Mouse (Mus musculus) heart, embryonic 14.5 days (tissue): ENCODE measurements around the gene Arhgap25. TPM values are rescaled to one million over a fixed set of nuclear protein-coding genes. Genes with fewer than 3 reads are reported as not detected.

ENCODE experiments used
- ATAC-seq: fragments of 200-750 bp; cut with Nextera tagmentation; 2 replicates; pipeline ENCODE4 v1.8.0; 2017; ENCODE audit warnings: low read depth, moderate TSS enrichment; ENCODE audit not compliant: insufficient number of reproducible peaks, insufficient read depth, low FRiP score
- H3K27ac ChIP-seq, 2 experiments: fragments of 200-500 bp in 1 of 2; fragments of 300-500 bp in 1 of 2; sonication (generic) in 1 of 2; replicated peaks in 1 of 2; 2 replicates each; pipeline ENCODE4 v1.5.1; 2012 to 2014; ENCODE audit warnings: low read depth in 2 of 2, low read length in 2 of 2, control low read depth in 1 of 2, mild to moderate bottlenecking in 1 of 2, mixed read lengths in 1 of 2; ENCODE audit not compliant: control insufficient read depth in 1 of 2, insufficient read depth in 1 of 2
- H3K27me3 ChIP-seq: fragments of 300-500 bp; sonication (generic); 2 replicates; pipeline ENCODE4 v1.6.1; 2014; ENCODE audit warnings: mild to moderate bottlenecking, low read length, control low read depth; ENCODE audit not compliant: control insufficient read depth, insufficient read depth
- H3K36me3 ChIP-seq: fragments of 300-500 bp; sonication (generic); 2 replicates; pipeline ENCODE4 v1.6.1; 2014; ENCODE audit warnings: mild to moderate bottlenecking, control low read depth, low read length, mixed read lengths; ENCODE audit not compliant: control insufficient read depth, insufficient read depth
- H3K4me1 ChIP-seq, 2 experiments: fragments of 200-500 bp in 1 of 2; fragments of 300-500 bp in 1 of 2; sonication (generic) in 1 of 2; 2 replicates each; pipeline ENCODE4 v1.6.1; 2012 to 2014; ENCODE audit warnings: low read length in 2 of 2, control low read depth in 1 of 2, mixed read lengths in 1 of 2; ENCODE audit not compliant: control insufficient read depth in 2 of 2, insufficient read depth in 2 of 2
- H3K4me2 ChIP-seq: fragments of 300-500 bp; sonication (generic); 2 replicates; pipeline ENCODE4 v1.6.1; 2014; ENCODE audit warnings: mild to moderate bottlenecking, low read length
- H3K4me3 ChIP-seq, 2 experiments: fragments of 200-500 bp in 1 of 2; fragments of 300-500 bp in 1 of 2; sonication (generic) in 1 of 2; 2 replicates each; pipeline ENCODE4 v1.5.1; 2012 to 2014; ENCODE audit warnings: low read length in 2 of 2, mild to moderate bottlenecking in 2 of 2, control low read depth in 1 of 2, low read depth in 1 of 2, moderate library complexity in 1 of 2; ENCODE audit not compliant: control insufficient read depth in 1 of 2, insufficient read depth in 1 of 2
- H3K9ac ChIP-seq: fragments of 300-500 bp; sonication (generic); 2 replicates; pipeline ENCODE4 v1.6.1; 2014; ENCODE audit warnings: mild to moderate bottlenecking, low read length
- H3K9me3 ChIP-seq: fragments of 300-500 bp; sonication (generic); 2 replicates; pipeline ENCODE4 v1.6.1; 2016; ENCODE audit warnings: low read length, control low read depth; ENCODE audit not compliant: control insufficient read depth
- WGBS: fragments of 180-500 bp; shearing (Covaris S2); extraction: QIAGEN DNeasy Blood & Tissue Kit; methylation state at CpG from one replicate; pipeline ENCODE4 v1.1.7; 2014; 5-methylcytosine and 5-hydroxymethylcytosine counted together
- polyA plus RNA-seq: library from polyadenylated mRNA; unstranded; fragments of >200 nt; fragmentation: Nextera tagmentation; extraction: Ambion mirVana; gene quantifications from 2 replicates; pipeline ENCODE4 v1.2.1, GENCODE M21; 2014

Gene Arhgap25
- polyA plus RNA-seq, 1 experiment from 2014 or later: 3.9 TPM

DNA sequence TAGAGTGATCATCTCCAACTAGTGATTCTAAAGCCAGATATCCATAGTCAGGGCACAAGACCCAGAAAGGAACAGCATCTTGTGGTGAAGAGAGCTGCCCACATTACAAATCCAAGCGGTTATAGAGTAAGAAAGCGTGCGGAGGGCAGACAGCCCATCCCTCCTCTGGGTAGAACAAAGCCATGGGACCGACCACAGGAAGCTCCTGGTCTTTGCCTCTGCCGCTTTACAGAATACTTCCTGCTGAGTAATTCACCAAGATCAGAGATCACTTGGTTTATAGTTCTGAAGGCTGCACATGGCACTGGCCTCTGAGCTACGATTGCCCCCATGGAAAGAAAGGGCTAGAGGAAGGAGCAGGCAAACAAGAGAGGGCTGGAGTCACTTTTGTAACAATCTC, 30.6 kb downstream of the Arhgap25 start:
- WGBS: 62% methylated on average over 6 of the region's 6 CpGs
- ATAC-seq: no peak
- Histone ChIP-seq H3K27ac (no peak overlapping the region; a peak in 1 of 4 replicates), H3K27me3 (no peaks in the 10 kb centered on the region), H3K9me3 (no peaks in the 10 kb centered on the region), H3K4me2 (no peak overlapping the region), H3K9ac (no peak overlapping the region), H3K36me3 (no peaks in the 10 kb centered on the region), H3K4me3 (no peak overlapping the region), H3K4me1 (no peaks in the 10 kb centered on the region; a peak in 1 of 4 replicates)

DNA sequence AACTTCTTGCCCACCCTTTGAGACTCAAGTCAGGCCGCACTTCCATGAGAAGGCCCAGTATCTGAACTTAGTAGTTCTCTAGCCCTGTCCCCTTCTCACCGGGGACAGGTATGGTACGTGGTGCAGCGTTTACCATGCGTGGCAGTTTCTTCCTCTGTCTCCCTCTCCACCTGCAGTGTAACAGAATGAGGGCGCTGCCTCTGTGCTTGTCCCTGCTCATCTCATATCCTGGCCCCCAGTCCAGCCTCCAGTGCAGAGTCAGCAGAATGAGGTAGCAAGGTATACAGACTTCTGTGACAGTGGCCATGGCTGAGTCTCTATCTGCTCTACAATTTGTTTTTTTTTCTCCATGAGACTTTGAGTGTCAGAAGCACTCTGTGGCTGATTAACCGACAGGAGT, 32.4 kb downstream of the Arhgap25 start:
- H3K4me2 ChIP-seq: no peak overlapping the region
- no peaks in the 10 kb centered on the region for H3K27me3 ChIP-seq
- H3K9ac ChIP-seq: no peak overlapping the region
- no peaks in the 10 kb centered on the region for H3K36me3 ChIP-seq
- no peak for ATAC-seq
- no peaks in the 10 kb centered on the region for H3K9me3 ChIP-seq
- WGBS: 81% methylated on average over 7 of the region's 7 CpGs
- no peak overlapping the region for H3K4me3 ChIP-seq
- no peak overlapping the region for H3K27ac ChIP-seq
- peaks cover 0 to 3% of the 10 kb centered on the region in 2 experiments; a peak in 2 of 4 replicates for H3K4me1 ChIP-seq

DNA sequence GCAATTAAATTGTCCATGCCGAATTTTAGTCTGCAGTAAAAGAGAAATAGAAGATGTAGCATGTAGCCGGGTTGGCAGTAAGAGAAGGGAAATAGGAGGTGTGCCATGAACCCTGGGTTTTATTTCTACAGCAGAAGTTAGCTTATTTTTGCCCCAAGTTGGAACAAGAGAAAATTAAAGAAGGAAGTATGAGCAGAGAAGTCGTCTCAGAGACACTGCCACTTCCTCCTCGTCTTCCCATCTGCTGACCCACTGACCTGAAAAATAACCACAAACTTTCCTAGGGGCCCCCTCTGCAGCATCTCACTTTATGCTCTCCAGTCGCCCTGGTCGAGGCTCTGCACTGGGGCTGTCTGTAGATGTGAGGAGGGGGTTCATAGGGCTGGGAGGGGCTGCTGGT, 33.3 kb downstream of the Arhgap25 start:
- Histone ChIP-seq H3K9ac (no peak overlapping the region), H3K27ac (no peak overlapping the region), H3K4me2 (no peak overlapping the region), H3K4me3 (no peak overlapping the region), H3K36me3 (no peaks in the 10 kb centered on the region), H3K4me1 (peaks cover 0 to 3% of the 10 kb centered on the region in 2 experiments; a peak in 2 of 4 replicates), H3K27me3 (no peaks in the 10 kb centered on the region), H3K9me3 (no peaks in the 10 kb centered on the region)
- ATAC-seq: no peak
- 64% methylated on average over 6 of the region's 6 CpGs for whole genome bisulfite sequencing

DNA sequence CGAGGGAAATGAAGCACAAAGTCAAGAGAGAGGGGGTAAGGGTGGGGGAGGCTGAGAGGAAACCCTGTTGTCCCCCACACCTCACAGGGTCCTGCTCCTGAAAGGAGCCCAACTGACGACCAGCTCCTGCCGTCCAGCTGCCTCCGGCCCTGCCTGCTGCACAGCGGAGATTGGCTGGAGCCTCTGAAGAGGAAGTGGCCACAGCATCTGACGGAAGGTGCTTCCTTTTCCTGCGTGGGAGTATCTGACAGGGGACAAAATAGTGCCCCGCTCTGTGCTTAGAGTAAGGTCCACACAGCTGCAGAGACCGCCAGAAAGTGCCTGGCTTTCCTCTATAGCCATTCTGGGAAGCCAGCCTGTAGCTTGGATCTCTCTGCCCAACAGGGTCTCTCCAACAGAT, 36.9 kb downstream of the Arhgap25 start:
- Histone ChIP-seq H3K9ac (peak overlapping the region; percentile 38; the same call in 1 of the 2 replicates), H3K9me3 (no peaks in the 10 kb centered on the region)

DNA sequence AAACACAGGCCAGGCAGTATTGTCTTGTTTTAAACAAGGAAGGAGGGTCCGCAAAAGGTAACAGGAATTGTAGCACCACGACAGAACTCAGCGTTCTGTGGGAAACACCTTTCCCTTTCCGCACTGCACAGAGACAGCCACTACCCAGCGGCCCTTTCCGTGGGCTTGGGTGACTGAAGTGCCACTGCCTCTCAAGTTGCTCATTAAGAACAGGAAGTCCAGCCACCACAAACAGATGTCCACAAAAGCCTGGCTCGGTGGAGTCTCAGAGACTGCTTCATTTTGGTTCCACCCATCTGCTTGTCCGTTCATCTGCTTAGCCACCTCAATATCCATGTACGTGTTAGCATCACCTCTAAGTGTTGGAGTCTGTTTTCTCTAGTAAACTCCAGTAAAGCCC, 38.7 kb downstream of the Arhgap25 start:
- peak overlapping the region in 1 of 2 experiments; percentile 7; a peak in 1 of 4 replicates for H3K4me3 ChIP-seq
- H3K9me3 ChIP-seq: no peaks in the 10 kb centered on the region
- no peak overlapping the region for H3K9ac ChIP-seq
- peaks cover 0 to 3% of the 10 kb centered on the region in 2 experiments; a peak in 1 of 4 replicates for H3K4me1 ChIP-seq
- ATAC-seq: no peak
- H3K27ac ChIP-seq: no peak overlapping the region
- H3K27me3 ChIP-seq: peaks cover 8% of the 10 kb centered on the region; the same call in 1 of the 2 replicates
- H3K4me2 ChIP-seq: peak overlapping the region; percentile 47
- no peaks in the 10 kb centered on the region for H3K36me3 ChIP-seq
- WGBS: 64% methylated on average over 9 of the region's 9 CpGs

More for the DNA sequence above, 36.9 kb downstream of the Arhgap25 start:
- 0 out of 4 replicates have a peak overlapping the region, but pooled peaks have one; percentile 7 to 8 for H3K27ac ChIP-seq
- peaks cover 0 to 3% of the 10 kb centered on the region in 2 experiments; a peak in 1 of 4 replicates for H3K4me1 ChIP-seq
- peak overlapping the region; percentile 47 for H3K4me2 ChIP-seq
- peak overlapping the region; percentile 28 to 35; a peak in 3 of 4 replicates for H3K4me3 ChIP-seq
- no peak; the same call in 1 of the 2 replicates for ATAC-seq
- WGBS: 55% methylated on average over 9 of the region's 9 CpGs
- H3K36me3 ChIP-seq: no peaks in the 10 kb centered on the region
- peaks cover 5% of the 10 kb centered on the region; the same call in 1 of the 2 replicates for H3K27me3 ChIP-seq

DNA sequence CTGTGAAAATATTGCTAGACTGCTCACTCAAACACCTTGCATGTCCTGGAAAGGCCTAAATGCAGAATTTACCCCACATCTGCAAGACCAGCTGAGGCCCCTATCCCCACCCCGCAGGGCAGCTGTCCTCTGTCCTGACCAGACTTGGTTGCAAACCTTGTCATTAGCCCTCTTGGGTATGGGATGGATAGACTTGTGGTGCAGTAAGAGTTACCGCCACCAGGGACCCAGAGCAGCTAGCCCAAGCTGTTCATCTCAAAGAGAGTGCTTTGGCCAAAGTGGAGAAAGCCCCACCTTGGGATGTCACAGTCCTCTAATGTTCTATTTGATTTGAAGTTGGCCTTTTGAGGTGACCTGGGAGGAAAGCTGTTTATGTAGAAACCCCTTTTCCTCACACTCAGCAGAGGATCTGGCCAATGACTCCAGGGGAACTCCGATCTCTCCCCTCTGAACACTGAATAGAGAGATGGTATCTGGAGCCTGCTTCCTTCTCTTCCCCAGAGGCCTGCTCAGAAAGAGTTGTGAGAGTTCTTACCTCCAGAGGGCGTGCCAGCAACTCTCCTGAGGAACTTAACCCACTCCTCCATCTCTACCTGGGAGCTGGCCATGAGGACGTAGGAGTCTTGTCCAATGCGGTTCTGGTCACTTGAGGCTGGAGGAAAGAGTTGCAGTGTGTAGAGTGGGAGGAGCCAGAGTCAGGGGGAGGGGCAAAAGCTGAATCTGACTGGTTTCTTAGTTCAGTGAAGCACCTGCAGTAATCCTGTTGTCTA, 45.2 kb downstream of the Arhgap25 start:
- no peaks in the 10 kb centered on the region for H3K36me3 ChIP-seq
- no peak overlapping the region for H3K4me3 ChIP-seq
- H3K9me3 ChIP-seq: no peaks in the 10 kb centered on the region
- 66% methylated on average over 6 of the region's 6 CpGs for WGBS
- H3K4me1 ChIP-seq: no peaks in the 10 kb centered on the region
- H3K27me3 ChIP-seq: peaks cover 14% of the 10 kb centered on the region; the same call in 1 of the 2 replicates
- no peak overlapping the region for H3K9ac ChIP-seq
- no peak for ATAC-seq
- H3K27ac ChIP-seq: no peak overlapping the region
- no peak overlapping the region for H3K4me2 ChIP-seq

DNA sequence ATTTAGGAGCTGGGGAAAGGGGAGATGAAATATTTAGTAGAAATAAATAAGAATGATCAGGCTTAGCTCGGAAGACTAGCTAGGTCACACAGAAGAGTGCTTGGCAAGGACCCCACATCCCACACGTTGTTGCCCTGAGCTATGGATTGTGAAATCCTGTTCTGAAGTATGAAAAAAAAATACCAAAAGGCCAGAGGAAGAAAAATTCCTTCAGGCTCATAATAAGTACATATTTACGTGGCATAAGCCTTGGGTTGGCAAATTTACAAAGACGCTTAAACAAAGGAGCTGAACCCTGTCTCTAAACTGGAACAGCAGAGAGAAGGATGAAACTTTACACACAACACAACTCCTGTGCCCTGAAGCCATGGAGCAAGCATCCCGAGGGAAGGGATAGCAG, 48.3 kb downstream of the Arhgap25 start:
- Histone ChIP-seq H3K27me3 (peaks cover 9% of the 10 kb centered on the region; the same call in 1 of the 2 replicates), H3K9me3 (peaks cover 7% of the 10 kb centered on the region; the same call in 1 of the 2 replicates), H3K27ac (no peak overlapping the region), H3K4me2 (no peak overlapping the region), H3K9ac (no peak overlapping the region), H3K4me1 (no peaks in the 10 kb centered on the region), H3K4me3 (no peak overlapping the region), H3K36me3 (no peaks in the 10 kb centered on the region)
- 82% methylated on average over 5 of the region's 5 CpGs for WGBS
- ATAC-seq: no peak
